Mouse (Mus musculus) bone marrow, adult 2 months (tissue): ENCODE results near the gene Fam136a.

ENCODE experiments used
- CTCF ChIP-seq: fragments of 200-500 bp; IDR thresholded peaks from 2 replicates; pipeline ENCODE4 v1.5.1; 2011; ENCODE audit warnings: low read length, control low read depth; ENCODE audit not compliant: control insufficient read depth, insufficient read depth
- POLR2A ChIP-seq: fragments of 200-500 bp; IDR thresholded peaks from 2 replicates; pipeline ENCODE4 v1.6.1; 2011; ENCODE audit warnings: low read depth, mild to moderate bottlenecking, control low read depth, low read length, borderline replicate concordance; ENCODE audit not compliant: control insufficient read depth

- TF ChIP-seq CTCF (no peak), POLR2A (no peak)
These were observed 53.8 kb downstream of the Fam136a start for GRCm38 (mm10) chr6:86419239-86419638.
